In the genomic region with DNA sequence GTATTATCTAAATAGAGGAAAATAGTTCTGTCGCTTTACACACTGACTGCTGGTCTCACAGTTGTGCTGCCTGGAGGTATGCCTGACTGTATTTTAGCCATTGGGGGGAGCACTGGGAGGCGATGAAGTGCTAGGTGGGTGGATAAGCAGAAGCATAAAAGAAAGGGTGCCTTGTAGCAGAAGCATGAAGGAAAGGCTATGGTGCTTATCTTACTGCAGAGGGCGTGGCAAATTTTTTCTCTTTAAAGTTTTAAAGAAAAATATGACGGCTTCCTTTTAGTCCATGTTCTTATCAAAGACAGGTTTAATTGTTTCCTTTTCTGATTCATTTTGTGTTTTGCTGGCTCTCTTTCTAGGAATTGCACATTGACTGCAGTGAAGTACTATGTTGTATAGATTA, we compare ENCODE assay signal across 12 mouse cellular contexts.
DNase-seq lines count a peak whose midpoint lies in the region; ATAC-seq lines count a peak whose summit lies in the region.
"Had no signal": no experiment of that assay in that cellular context is flagged by ENCODE, and none has a peak within 500 bp of the region (broad histone marks: within the 10 kb centered on the region; RNA-seq: fewer than 3 reads in every experiment).

No protein-coding gene starts in this region.

- no peaks in the 10 kb centered on the region for H3K36me3 ChIP-seq in liver, embryonic 11.5 days (ENCODE audit: control insufficient read depth, insufficient read depth, low read length)
- no peaks in the 10 kb centered on the region for H3K36me3 ChIP-seq in heart, embryonic 12.5 days
- H3K36me3 ChIP-seq: embryonic facial prominence, embryonic 10.5 days had no signal

- H3K4me3 ChIP-seq in liver, embryonic 11.5 days (ENCODE audit: low read depth, low read length): no peak overlapping the region
- no peak overlapping the region for H3K4me3 ChIP-seq in heart, embryonic 12.5 days
- H3K4me3 ChIP-seq: embryonic facial prominence, embryonic 10.5 days had no signal

- 55% methylated on average over 4 of the region's 4 CpGs for WGBS in liver, embryonic 11.5 days
- WGBS in heart, embryonic 12.5 days: 41% methylated on average over 4 of the region's 4 CpGs

- no peaks in the 10 kb centered on the region for H3K27me3 ChIP-seq in liver, embryonic 11.5 days (replicated peaks; ENCODE audit: control insufficient read depth, insufficient read depth, low read length)
- no peaks in the 10 kb centered on the region for H3K27me3 ChIP-seq in heart, embryonic 12.5 days (replicated peaks)

- H3K9ac ChIP-seq in liver, embryonic 11.5 days (ENCODE audit: low read depth, low read length): no peak overlapping the region
- H3K9ac ChIP-seq in heart, embryonic 12.5 days: no peak overlapping the region

- no peak for DNase-seq in frontal cortex, postnatal 14 days (ENCODE audit: low spot score in 2 of 2)
- peak; percentile 53 for DNase-seq in right cerebral cortex, adult 18-20 months
- DNase-seq in right cerebral cortex, postnatal 4 days: no peak
- no peak for DNase-seq in liver, embryonic 11.5 days (ENCODE audit: low spot score)
- no peak for DNase-seq in lung, postnatal 25 days (ENCODE audit: low spot score)
- DNase-seq: gastrocnemius, postnatal 10 days; heart, postnatal 36 days had no signal

- peak; percentile 78 for ATAC-seq in frontal cortex, adult (ENCODE audit: low TSS enrichment)
- peak; percentile 77 for ATAC-seq in liver, embryonic 11.5 days (replicated peaks; ENCODE audit: low FRiP score)
- ATAC-seq in activated CD4-positive, CD25-positive, alpha-beta regulatory T cell, adult 4 months: no peak
- no peak for ATAC-seq in heart, embryonic 12.5 days (ENCODE audit: insufficient number of reproducible peaks, low FRiP score)

- H3K27ac ChIP-seq in liver, embryonic 11.5 days (ENCODE audit: low read depth, low read length): no peak overlapping the region
- no peak overlapping the region for H3K27ac ChIP-seq in heart, embryonic 12.5 days (ENCODE audit: poor library complexity, severe bottlenecking)
- H3K27ac ChIP-seq: embryonic facial prominence, embryonic 10.5 days; macrophage had no signal

- H3K4me2 ChIP-seq in liver, embryonic 11.5 days: no peak overlapping the region
- H3K4me2 ChIP-seq in heart, embryonic 12.5 days: no peak overlapping the region

- H3K4me1 ChIP-seq in liver, embryonic 11.5 days (replicated peaks; ENCODE audit: control insufficient read depth, insufficient read depth, low read length): peaks cover 11% of the 10 kb centered on the region
- peaks cover 12% of the 10 kb centered on the region for H3K4me1 ChIP-seq in heart, embryonic 12.5 days (replicated peaks)

- H3K9me3 ChIP-seq in liver, embryonic 11.5 days (ENCODE audit: control insufficient read depth, low read length): no peaks in the 10 kb centered on the region
- H3K9me3 ChIP-seq in heart, embryonic 12.5 days (replicated peaks): no peaks in the 10 kb centered on the region
- H3K9me3 ChIP-seq: embryonic facial prominence, embryonic 10.5 days had no signal

Comparison
In these comparisons a context has a peak if more than half of its experiments do, and no peak if none do; other contexts are left out.
1. ATAC-seq: peak in frontal cortex, adult (single experiment) and liver, embryonic 11.5 days (single experiment); none in activated CD4-positive, CD25-positive, alpha-beta regulatory T cell, adult 4 months (single experiment) and heart, embryonic 12.5 days (single experiment).